Mouse (Mus musculus) embryonic facial prominence, embryonic 11.5 days (tissue): Measurements from ENCODE around the gene Styk1. TPM values are rescaled to one million over a fixed set of nuclear protein-coding genes. Genes with fewer than 3 reads are reported as not detected.
A peak's percentile ranks its signal among the peaks of the same experiment; 100 is the strongest.
"Not testable (repeated sequence)": the region's sequence is repeated elsewhere in the genome, so short reads cannot be mapped to it uniquely, and the experiment has no call there.

Experiments used
- ATAC-seq: fragments of 200-750 bp; cut with Nextera tagmentation; replicated peaks from 2 replicates; pipeline ENCODE4 v1.8.0; 2017; ENCODE audit warnings: low read depth; ENCODE audit not compliant: insufficient number of reproducible peaks, low FRiP score, low TSS enrichment
- DNase-seq: peaks from one replicate; pipeline ENCODE4 v3.0.0-alpha.2; 2015; ENCODE audit warnings: low spot score
- H3K27ac ChIP-seq: fragments of 300-500 bp; sonication (generic); replicated peaks from 2 replicates; pipeline ENCODE4 v1.5.1; 2014; ENCODE audit warnings: mild to moderate bottlenecking, low read depth, low read length, control low read depth
- H3K27me3 ChIP-seq: fragments of 300-500 bp; sonication (generic); 2 replicates; pipeline ENCODE4 v1.6.1; 2014; ENCODE audit warnings: mild to moderate bottlenecking, low read length, moderate library complexity, mixed read lengths; ENCODE audit not compliant: control insufficient read depth, insufficient read depth
- H3K36me3 ChIP-seq: fragments of 300-500 bp; sonication (generic); replicated peaks from 2 replicates; pipeline ENCODE4 v1.6.1; 2014; ENCODE audit warnings: low read depth, mild to moderate bottlenecking, low read length, moderate library complexity, mixed read lengths; ENCODE audit not compliant: control insufficient read depth, insufficient read depth
- H3K4me1 ChIP-seq: fragments of 300-500 bp; sonication (generic); 2 replicates; pipeline ENCODE4 v1.6.1; 2014; ENCODE audit warnings: low read length, mixed read lengths; ENCODE audit not compliant: control insufficient read depth, insufficient read depth
- H3K4me2 ChIP-seq: fragments of 300-500 bp; sonication (generic); 2 replicates; pipeline ENCODE4 v1.6.1; 2014; ENCODE audit warnings: low read depth, mild to moderate bottlenecking, control low read depth, low read length, moderate library complexity
- H3K4me3 ChIP-seq: fragments of 300-500 bp; sonication (generic); 2 replicates; pipeline ENCODE4 v1.5.1; 2014; ENCODE audit warnings: low read depth, low read length, control low read depth
- H3K9ac ChIP-seq: fragments of 300-500 bp; sonication (generic); replicated peaks from 2 replicates; pipeline ENCODE4 v1.6.1; 2014; ENCODE audit warnings: mild to moderate bottlenecking, control low read depth, low read length
- H3K9me3 ChIP-seq: fragments of 300-500 bp; sonication (generic); replicated peaks from 2 replicates; pipeline ENCODE4 v1.6.1; 2016; ENCODE audit warnings: mild to moderate bottlenecking, low read length, inconsistent platforms, mixed read lengths; ENCODE audit not compliant: control insufficient read depth
- WGBS: fragments of 180-500 bp; shearing (Covaris S2); extraction: QIAGEN DNeasy Blood & Tissue Kit; methylation state at CpG from one replicate; pipeline ENCODE4 v1.1.7; 2014; 5-methylcytosine and 5-hydroxymethylcytosine counted together
- polyA plus RNA-seq: library from polyadenylated mRNA; unstranded; fragments of >200 nt; fragmentation: Nextera tagmentation; extraction: Ambion mirVana; gene quantifications from 2 replicates; pipeline ENCODE4 v1.2.1, GENCODE M21; 2014

Gene Styk1
- polyA plus RNA-seq, 1 experiment from 2014 or later: 1.4 TPM

- no peaks in the 10 kb centered on the region for H3K36me3 ChIP-seq
- H3K27me3 ChIP-seq: no peaks in the 10 kb centered on the region
- H3K9ac ChIP-seq: no peak overlapping the region
- no peak overlapping the region for H3K27ac ChIP-seq
- no peaks in the 10 kb centered on the region for H3K9me3 ChIP-seq
- no peaks in the 10 kb centered on the region for H3K4me1 ChIP-seq
- no peak overlapping the region for H3K4me3 ChIP-seq
- 85% methylated on average over 5 of the region's 5 CpGs for WGBS
- no peak overlapping the region for H3K4me2 ChIP-seq
- DNase-seq (no peak), ATAC-seq (no peak)
Observed at GRCm38 (mm10) chr6:131294435-131295112, 58.8 kb downstream of the Styk1 start.

GRCm38 (mm10) chr6:131293916-131294315 is 59.5 kb downstream of the Styk1 start:
- no peak overlapping the region for H3K27ac ChIP-seq
- ATAC-seq (no peak), DNase-seq (no peak)
- no peaks in the 10 kb centered on the region for H3K36me3 ChIP-seq
- H3K4me2 ChIP-seq: no peak overlapping the region
- no peaks in the 10 kb centered on the region for H3K27me3 ChIP-seq
- H3K9me3 ChIP-seq: no peaks in the 10 kb centered on the region
- 95% methylated on average over 5 of the region's 5 CpGs for WGBS
- H3K4me1 ChIP-seq: no peaks in the 10 kb centered on the region
- no peak overlapping the region for H3K4me3 ChIP-seq
- no peak overlapping the region for H3K9ac ChIP-seq

DNA sequence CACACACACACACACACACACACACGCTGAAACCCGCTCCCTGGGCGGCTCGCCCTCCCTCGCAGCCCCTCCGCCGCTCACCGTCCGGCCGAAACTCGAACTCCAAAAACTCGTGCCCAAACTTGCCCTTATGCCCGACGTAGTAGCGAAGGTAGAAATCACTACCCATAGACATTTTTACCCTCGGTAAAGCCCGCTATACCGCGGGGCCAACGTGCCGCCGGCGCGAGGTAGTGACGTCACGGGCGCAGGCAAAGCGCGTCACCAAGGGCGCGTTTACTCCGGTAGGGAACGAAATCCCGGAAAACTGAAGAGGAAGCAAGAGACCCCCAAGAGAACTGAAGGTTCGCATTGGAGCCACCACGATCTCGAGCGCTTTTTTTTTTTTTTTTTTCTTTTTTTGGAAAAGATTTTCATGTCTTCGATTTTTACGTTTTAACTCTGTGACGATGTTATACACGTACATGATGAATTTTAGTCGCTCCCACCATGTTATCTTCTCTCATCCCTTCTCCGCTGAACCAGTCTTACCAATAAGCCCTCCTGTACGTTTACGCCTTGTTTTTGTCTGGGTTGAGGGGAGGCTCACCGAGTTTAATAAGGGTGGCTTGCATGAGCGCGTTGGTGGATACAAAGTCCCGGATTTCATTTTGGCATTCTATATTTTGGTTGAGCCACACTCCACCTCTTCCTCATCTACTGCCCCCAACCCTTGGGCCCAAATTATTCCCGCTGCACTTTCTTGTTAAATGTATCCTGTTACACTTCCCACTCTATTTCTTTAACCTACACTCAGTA is 60.2 kb downstream of the Styk1 start, which contains the start of gene Magohb:
TSS of gene Magohb (minus strand) at position 254 of the 798 bp plus-strand sequence.
- H3K4me2 ChIP-seq: peak within 1 kb of the TSS; percentile 47
- DNase-seq (peak; percentile 89), ATAC-seq (peak; percentile 64)
- peak within 1 kb of the TSS; percentile 68 for H3K4me3 ChIP-seq
- H3K36me3 ChIP-seq: peaks cover 1% of the 10 kb centered on the region; the same call in 1 of the 2 replicates
- H3K27ac ChIP-seq: no peak within 1 kb of the TSS
- H3K27me3 ChIP-seq: no peaks in the 10 kb centered on the region
- WGBS: 2% methylated on average over 50 of the region's 51 CpGs
- no peaks in the 10 kb centered on the region for H3K9me3 ChIP-seq
- no peaks in the 10 kb centered on the region for H3K4me1 ChIP-seq
- H3K9ac ChIP-seq: peak within 1 kb of the TSS; percentile 75

GRCm38 (mm10) chr6:131292276-131292990 is 61.0 kb downstream of the Styk1 start:
- ATAC-seq: no peak
- H3K27me3 ChIP-seq: no peaks in the 10 kb centered on the region
- no peaks in the 10 kb centered on the region for H3K9me3 ChIP-seq
- WGBS: 22% methylated on average over 10 of the region's 10 CpGs
- peaks cover 2% of the 10 kb centered on the region; the same call in 1 of the 2 replicates for H3K36me3 ChIP-seq
- no peaks in the 10 kb centered on the region for H3K4me1 ChIP-seq
- no peak overlapping the region for H3K27ac ChIP-seq
- H3K4me2 ChIP-seq: peak overlapping the region; percentile 47
- peak overlapping the region; percentile 75 for H3K9ac ChIP-seq
- peak overlapping the region; percentile 68 for H3K4me3 ChIP-seq
- peak; percentile 38 for DNase-seq

GRCm38 (mm10) chr6:131290430-131290829 is 63.0 kb downstream of the Styk1 start:
- Histone ChIP-seq H3K27ac (no peak overlapping the region), H3K9me3 (no peaks in the 10 kb centered on the region), H3K36me3 (peaks cover 2% of the 10 kb centered on the region; the same call in 1 of the 2 replicates), H3K4me2 (no peak overlapping the region), H3K4me3 (no peak overlapping the region), H3K9ac (no peak overlapping the region), H3K27me3 (no peaks in the 10 kb centered on the region), H3K4me1 (no peaks in the 10 kb centered on the region)
- ATAC-seq (no peak), DNase-seq (peak; percentile 55)
- WGBS: 22% methylated on average over 2 of the region's 2 CpGs

- WGBS: 90% methylated on average over 2 of the region's 2 CpGs
- H3K36me3 ChIP-seq, ATAC-seq: not testable (repeated sequence)
Observed at GRCm38 (mm10) chr6:131278160-131278559, 75.2 kb downstream of the Styk1 start.

DNA sequence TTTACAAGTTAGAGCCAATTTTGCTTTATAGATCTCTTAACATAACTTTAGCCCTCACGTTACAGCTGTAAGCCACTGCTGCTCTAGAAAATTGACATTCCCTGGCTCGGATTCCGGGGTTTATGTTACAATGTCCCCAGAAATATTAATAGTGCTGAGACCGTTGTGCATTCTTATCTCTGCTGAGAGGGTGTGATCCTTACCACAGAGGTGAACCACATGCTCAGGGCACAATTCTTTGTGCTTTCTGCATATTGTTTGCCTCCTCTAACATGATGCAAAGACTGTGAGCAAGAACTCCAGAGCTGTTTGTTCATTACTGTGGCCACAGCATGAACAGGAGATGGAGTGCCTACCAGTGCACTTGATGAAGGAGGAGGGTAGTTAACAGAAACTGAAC is 76.7 kb downstream of the Styk1 start:
- H3K27me3 ChIP-seq: no peaks in the 10 kb centered on the region
- no peak overlapping the region for H3K4me3 ChIP-seq
- no peaks in the 10 kb centered on the region for H3K9me3 ChIP-seq
- WGBS: 94% methylated on average over 4 of the region's 4 CpGs
- no peak overlapping the region for H3K9ac ChIP-seq
- ATAC-seq (no peak), DNase-seq (no peak)
- H3K4me2 ChIP-seq: no peak overlapping the region
- H3K4me1 ChIP-seq: no peaks in the 10 kb centered on the region
- H3K36me3 ChIP-seq: no peaks in the 10 kb centered on the region
- no peak overlapping the region for H3K27ac ChIP-seq

More at GRCm38 (mm10) chr6:131278160-131278559, 75.2 kb downstream of the Styk1 start:
- not testable (repeated sequence) for DNase-seq, H3K27ac ChIP-seq, H3K4me3 ChIP-seq, H3K9ac ChIP-seq, H3K4me1 ChIP-seq, H3K4me2 ChIP-seq, H3K27me3 ChIP-seq, H3K9me3 ChIP-seq
